Mouse (Mus musculus) E14TG2a.4 (cell line): Measurements from ENCODE around the gene Gm10964.
A peak's percentile ranks its signal among the peaks of the same experiment; 100 is the strongest.

Experiments used
- H3K27me3 ChIP-seq: 2 replicates; pipeline ENCODE4 v1.6.1; 2014; ENCODE audit warnings: low read length, control low read depth; ENCODE audit not compliant: insufficient read depth
- H3K36me3 ChIP-seq: 2 replicates; pipeline ENCODE4 v1.6.1; 2014; ENCODE audit warnings: low read length, control low read depth; ENCODE audit not compliant: insufficient read depth
- H3K4me1 ChIP-seq: replicated peaks from 2 replicates; pipeline ENCODE4 v1.6.1; 2014; ENCODE audit warnings: low read depth, low read length, control low read depth
- H3K4me3 ChIP-seq: replicated peaks from 2 replicates; pipeline ENCODE4 v1.5.1; 2014; ENCODE audit warnings: mild to moderate bottlenecking, low read length
- H3K9me3 ChIP-seq: 2 replicates; pipeline ENCODE4 v1.6.1; 2014; ENCODE audit warnings: low read length, control low read depth
- CTCF ChIP-seq: conservative IDR thresholded peaks from 2 replicates; pipeline ENCODE4 v1.5.1; 2014; ENCODE audit warnings: low read length
- NANOG ChIP-seq: IDR thresholded peaks from 2 replicates; pipeline ENCODE4 v1.6.1; 2014; ENCODE audit warnings: borderline replicate concordance, low read length, mixed read lengths
- POU5F1 ChIP-seq: IDR thresholded peaks from 2 replicates; pipeline ENCODE4 v1.6.1; 2014; ENCODE audit warnings: low read length, borderline replicate concordance

Gm10964 gene

DNA sequence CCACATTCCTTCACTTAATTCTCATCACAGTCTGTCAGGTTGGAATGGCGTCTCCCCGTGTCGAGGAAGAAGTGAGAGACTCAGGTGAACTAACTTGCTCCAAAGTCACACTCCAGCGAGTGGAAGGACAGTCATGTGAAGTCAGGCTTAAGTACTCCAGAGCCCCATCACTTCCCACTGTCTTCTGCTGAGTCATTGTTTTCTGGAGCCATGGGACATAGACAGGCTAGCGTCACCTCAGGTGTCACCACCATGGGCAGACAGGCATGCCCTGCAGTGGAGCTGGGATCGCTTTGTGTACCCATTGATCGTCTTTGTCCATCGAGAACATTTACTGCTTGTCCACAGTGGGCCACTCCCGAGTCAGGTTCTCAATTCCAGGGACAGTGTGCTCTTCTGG, 9.3 kb upstream of the Gm10964 start:
- Histone ChIP-seq H3K27me3 (peaks cover 23% of the 10 kb centered on the region), H3K36me3 (no peaks in the 10 kb centered on the region), H3K9me3 (no peaks in the 10 kb centered on the region), H3K4me1 (peaks cover 23% of the 10 kb centered on the region), H3K4me3 (no peak overlapping the region)
- TF ChIP-seq POU5F1 (no peak), CTCF (no peak), NANOG (no peak)

DNA sequence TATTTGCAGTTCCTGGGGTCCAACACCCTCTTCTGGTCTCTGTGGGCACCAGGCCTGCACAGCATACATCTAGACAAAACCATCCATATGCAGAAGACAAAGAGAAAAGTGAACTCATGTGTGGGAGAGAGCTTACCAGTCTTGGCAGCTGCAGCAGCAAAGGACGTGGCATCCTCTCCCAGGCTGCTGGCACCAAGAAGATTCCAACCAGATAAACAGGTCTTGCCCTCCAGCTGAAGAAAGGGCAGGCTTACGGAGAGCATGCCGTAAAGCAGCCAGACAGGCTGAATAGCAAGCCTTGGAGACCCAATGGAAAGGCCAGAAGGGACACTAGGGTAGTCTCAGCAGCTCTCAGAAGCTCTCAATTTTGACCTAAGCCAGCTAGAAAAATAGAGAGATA, 7.0 kb upstream of the Gm10964 start:
- Histone ChIP-seq H3K9me3 (no peaks in the 10 kb centered on the region), H3K4me3 (no peak overlapping the region), H3K36me3 (no peaks in the 10 kb centered on the region), H3K4me1 (peaks cover 46% of the 10 kb centered on the region), H3K27me3 (peaks cover 30% of the 10 kb centered on the region)
- no peak for TF ChIP-seq NANOG
- TF ChIP-seq CTCF = no peak
- no peak for TF ChIP-seq POU5F1

DNA sequence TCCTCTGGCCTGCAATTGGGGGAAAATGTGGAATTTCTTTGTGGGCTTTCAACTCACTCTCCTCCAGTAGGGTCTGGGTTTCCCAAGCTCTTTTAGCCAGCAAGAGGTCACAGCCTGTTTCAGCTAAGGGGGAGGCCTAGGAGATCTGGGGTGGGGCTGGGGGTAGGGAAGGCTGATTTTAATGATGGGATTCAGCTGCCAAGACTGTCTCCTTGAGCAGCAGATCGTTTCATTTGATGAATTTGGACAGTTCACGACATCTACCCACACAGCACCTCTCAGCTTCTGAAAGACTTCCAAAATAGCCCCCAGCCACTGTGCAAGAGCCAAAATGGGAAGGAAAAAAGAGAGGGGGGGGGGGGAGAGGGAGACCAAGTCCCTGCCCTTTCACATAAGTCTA, 6.0 kb upstream of the Gm10964 start:
- H3K27me3 ChIP-seq = peaks cover 30% of the 10 kb centered on the region
- H3K36me3 ChIP-seq = no peaks in the 10 kb centered on the region
- TF ChIP-seq CTCF (no peak), NANOG (no peak), POU5F1 (no peak)
- H3K4me1 ChIP-seq = peaks cover 56% of the 10 kb centered on the region
- no peaks in the 10 kb centered on the region for H3K9me3 ChIP-seq
- H3K4me3 ChIP-seq = no peak overlapping the region

DNA sequence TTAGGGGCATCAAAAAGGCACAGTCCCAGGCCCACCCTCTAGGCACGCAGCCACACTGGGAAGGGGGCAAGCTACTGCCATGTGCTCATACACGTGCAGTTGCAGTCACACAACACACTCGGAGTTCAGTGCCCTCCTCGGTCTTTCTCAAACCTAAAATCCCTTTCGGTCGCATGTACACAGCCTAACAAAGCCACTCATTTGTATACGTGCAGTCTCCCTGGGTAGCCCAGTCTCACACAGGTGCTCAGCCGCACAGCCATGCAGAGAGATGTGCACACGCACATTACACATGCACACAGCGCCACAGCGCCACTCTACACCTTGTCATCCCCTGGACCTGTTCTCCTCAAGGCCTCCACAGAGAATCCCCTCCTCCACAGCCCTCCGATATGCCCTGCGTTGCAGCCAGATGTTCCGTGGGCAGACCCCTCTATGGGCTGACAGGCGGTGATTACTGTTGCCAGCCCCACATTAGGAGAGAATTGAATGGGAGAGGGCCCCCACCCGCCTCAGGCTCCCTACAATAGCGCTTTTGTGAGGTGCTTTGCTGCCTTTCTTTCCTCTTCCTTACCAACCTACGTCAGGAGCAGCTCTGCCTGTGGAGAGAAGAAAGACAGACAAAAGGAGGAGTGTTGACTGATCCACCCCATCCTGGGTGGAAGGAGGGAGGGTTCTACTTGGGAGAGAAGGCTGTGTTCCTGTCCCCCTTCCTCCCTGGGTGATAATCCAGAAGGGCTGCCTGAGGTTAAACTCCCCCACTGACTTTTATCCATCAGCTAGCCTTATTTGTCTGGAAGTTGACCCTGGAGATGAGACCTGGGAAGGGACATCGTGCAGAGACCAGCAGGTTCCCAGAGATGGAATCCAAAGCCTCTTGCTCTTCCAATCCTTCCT, 5.1 kb upstream of the Gm10964 start:
- H3K4me1 ChIP-seq = peaks cover 59% of the 10 kb centered on the region
- TF ChIP-seq NANOG (no peak), POU5F1 (no peak), CTCF (no peak)
- peaks cover 30% of the 10 kb centered on the region for H3K27me3 ChIP-seq
- H3K9me3 ChIP-seq = no peaks in the 10 kb centered on the region
- H3K36me3 ChIP-seq = no peaks in the 10 kb centered on the region
- peak overlapping the region; percentile 45; the same call in 1 of the 2 replicates for H3K4me3 ChIP-seq

DNA sequence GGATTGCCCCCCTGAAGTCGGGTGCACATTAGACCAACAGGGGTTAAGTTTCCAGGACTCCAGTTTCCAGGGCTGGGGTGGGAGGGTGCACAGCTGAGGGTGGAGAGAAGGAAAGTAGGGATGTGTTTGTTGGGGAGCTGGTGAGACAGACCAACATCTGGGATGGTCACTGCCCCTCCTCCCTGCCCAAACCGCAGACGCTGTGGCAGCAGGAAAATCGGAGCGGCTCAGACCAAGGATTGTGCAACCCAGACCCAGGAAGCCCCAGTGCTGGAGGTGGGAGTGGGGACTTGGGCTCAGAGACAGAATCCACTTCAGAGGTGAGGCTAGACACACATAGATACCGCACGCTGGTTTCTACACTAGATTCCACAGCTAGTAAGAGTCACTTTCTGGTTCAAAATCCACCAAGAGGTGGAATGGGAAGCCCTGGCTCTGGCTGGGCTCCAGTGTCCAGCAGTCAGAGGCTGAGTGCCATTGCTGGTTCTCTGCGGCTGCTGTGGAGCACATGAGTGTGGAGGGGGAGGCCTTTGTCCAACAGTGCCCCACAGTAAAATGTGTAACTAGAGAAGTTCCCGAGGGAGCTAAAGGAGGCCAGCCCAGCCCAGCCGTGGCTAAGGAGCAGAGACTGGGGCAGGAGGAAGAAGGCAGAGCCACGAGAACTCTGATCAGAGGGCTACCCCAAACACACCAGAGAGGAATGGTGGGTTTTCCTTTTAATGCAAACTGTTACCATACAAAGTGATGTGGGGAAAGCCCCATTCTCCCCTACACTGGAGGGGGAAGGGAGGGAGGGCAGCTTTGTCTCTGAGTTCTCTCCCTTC, 4.3 kb upstream of the Gm10964 start:
- H3K9me3 ChIP-seq = no peaks in the 10 kb centered on the region
- no peak for TF ChIP-seq CTCF
- no peak for TF ChIP-seq POU5F1
- TF ChIP-seq NANOG = no peak
- H3K27me3 ChIP-seq = peaks cover 30% of the 10 kb centered on the region
- H3K4me3 ChIP-seq = peak overlapping the region; percentile 45; the same call in 1 of the 2 replicates
- H3K4me1 ChIP-seq = peaks cover 59% of the 10 kb centered on the region
- no peaks in the 10 kb centered on the region for H3K36me3 ChIP-seq

DNA sequence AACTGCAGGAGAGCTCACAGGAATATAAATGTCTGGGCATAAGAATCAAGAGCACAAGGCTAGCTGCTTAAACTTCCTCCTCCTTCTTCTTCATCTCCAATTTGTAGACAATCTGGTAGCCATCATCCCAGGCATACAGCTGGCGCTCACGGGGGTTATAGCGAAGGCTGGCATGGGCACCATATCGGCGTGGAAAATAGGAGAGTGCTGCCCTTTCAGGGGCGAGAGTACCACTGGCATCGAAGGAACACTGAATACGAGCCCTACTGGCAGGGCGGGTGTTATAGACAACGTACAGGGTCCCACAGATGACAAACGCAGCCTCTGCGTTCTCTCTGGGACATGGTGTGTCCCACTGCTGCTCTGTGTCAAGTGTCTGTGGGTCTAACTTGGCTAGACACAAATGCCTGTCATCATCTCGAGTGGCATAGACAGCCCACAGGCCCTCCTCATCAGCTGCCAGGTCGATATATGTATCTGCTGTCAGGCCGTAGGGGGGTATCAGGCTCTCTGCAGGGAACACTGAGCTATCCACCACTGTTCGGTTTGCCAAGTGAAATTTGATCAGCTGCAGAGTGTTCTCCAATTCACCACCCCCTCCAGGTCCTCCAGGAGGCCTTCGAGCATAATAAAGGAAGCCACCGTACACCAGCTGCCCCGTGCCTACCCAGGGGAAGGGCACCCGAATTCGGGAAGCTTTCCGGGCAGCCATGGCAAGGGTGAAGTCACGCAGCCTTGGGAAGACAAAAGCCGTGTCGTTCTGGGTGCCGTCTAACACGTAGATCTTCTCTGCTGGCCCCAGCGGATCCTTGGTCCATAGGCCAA, 3.2 kb upstream of the Gm10964 start:
- Histone ChIP-seq H3K27me3 (peaks cover 30% of the 10 kb centered on the region), H3K9me3 (no peaks in the 10 kb centered on the region), H3K36me3 (no peaks in the 10 kb centered on the region), H3K4me3 (no peak overlapping the region), H3K4me1 (peaks cover 64% of the 10 kb centered on the region)
- TF ChIP-seq NANOG (no peak), POU5F1 (no peak), CTCF (no peak)

DNA sequence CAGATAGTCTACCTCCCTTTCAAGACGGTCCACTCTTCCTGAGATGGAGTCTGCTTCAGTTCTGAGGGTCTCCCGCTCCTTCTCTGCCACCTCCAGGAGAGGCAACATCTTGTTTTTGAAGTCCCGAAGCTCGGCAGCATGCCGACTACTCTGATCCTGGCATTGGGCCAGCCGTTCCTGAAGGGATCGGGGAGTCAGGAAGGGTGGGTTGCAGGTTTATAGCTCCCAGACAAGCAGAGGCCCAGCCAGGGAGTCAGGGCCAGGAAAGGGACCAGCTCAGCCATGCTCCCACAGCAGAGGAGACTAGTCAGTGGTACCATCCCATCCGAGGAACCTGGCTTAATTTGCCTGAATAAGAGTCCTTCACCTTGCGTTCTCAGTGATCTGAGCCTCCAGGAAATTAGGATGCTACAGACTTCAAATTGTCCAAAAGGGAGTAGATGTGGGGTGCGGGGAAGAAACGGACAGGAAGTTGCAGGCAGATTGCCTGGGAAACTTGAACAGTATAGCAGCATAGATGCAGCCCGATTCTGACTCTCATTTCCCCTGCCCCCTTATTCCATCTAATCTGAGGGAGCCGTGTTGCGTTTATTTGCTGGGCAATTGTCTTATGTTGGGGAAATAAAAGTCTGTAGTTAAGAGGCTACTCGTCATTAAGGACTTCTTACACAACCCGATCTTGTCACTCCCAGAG, 2.0 kb upstream of the Gm10964 start:
- Histone ChIP-seq H3K36me3 (peaks cover 9% of the 10 kb centered on the region), H3K27me3 (peaks cover 29% of the 10 kb centered on the region), H3K9me3 (no peaks in the 10 kb centered on the region), H3K4me3 (no peak overlapping the region), H3K4me1 (peaks cover 64% of the 10 kb centered on the region)
- TF ChIP-seq CTCF (no peak), POU5F1 (no peak), NANOG (no peak)
